11 mouse cellular contexts compared by ENCODE assay signal in the genomic region with DNA sequence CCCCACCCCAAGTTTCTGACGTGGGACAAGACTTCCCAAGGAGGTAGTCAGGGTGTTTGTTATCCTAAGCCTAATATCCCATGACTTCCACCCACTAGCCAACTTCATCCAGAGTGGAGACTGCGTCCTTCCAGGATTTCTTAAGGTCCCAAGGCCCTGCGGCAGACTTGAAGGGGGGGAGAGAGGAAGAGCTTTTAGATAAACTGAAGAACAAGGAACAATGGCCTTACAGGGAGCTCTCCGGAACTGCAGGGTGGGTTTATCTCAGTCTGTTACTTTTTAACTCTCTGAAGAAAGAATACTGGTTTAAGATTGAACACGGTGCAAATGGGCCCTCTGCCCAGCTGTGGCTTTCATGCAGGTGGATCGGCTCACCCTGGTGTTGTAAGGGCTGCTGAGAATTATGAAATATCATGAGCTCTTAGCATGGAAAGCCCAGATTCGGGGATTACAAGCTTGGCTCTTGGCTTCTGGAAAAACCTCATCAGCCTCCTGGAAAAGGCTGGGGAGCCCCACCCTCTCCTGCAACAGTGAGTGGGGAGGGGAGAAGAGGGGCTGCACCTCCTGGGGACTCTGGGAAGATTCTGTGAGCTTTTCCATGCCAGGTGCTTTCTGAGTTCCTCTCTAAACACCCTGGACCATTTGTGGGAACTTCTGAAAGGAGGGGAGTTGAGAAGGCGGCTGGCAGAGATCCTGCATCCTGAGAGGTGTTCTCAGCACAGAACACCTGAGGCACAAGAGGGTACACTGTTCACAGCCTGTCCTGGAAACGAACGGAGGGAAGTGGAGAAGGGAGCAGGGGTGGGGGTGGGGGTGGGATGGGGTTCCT. TPM values are rescaled to one million over a fixed set of nuclear protein-coding genes. Genes with fewer than 3 reads are reported as not detected.
DNase-seq lines count a peak whose midpoint lies in the region; ATAC-seq and TF ChIP-seq lines count a peak whose summit lies in the region.
"Had no signal": no experiment of that assay in that cellular context is flagged by ENCODE, and none has a peak within 500 bp of the region (broad histone marks: within the 10 kb centered on the region; RNA-seq: fewer than 3 reads in every experiment).

No protein-coding gene starts in this region.

- DNase-seq in kidney, adult 2 months: peak; percentile 68
- no peak for DNase-seq in kidney, postnatal 4 days
- peak; percentile 84 for DNase-seq in gonadal fat pad, adult 2 months (ENCODE audit: low read depth)
- DNase-seq in lung, postnatal 0 days (ENCODE audit: low spot score): peak; percentile 84
- no peak for DNase-seq in layer of hippocampus, postnatal 36 days
- DNase-seq in layer of hippocampus, adult 18-20 months (ENCODE audit: low spot score in 2 of 2): no peak
- no peak for DNase-seq in c-Kit-positive CD71-positive TER-119-positive erythroid progenitor cells, embryonic 14.5 days (ENCODE audit: low spot score)

- H3K9me3 ChIP-seq in intestine, postnatal 0 days (ENCODE audit: control insufficient read depth): no peaks in the 10 kb centered on the region
- no peaks in the 10 kb centered on the region for H3K9me3 ChIP-seq in lung, postnatal 0 days (ENCODE audit: low read length)
- H3K9me3 ChIP-seq: megakaryocyte, embryonic 14.5 days had no signal

- peak overlapping the region; percentile 12 for H3K4me3 ChIP-seq in kidney, adult 2 months (ENCODE audit: insufficient read depth, low read depth, low read length)
- peak overlapping the region; percentile 23; the same call in 1 of the 2 replicates for H3K4me3 ChIP-seq in intestine, postnatal 0 days (ENCODE audit: low read depth, low read length)
- peak overlapping the region; percentile 49; the same call in 1 of the 2 replicates for H3K4me3 ChIP-seq in lung, postnatal 0 days (ENCODE audit: low read depth, low read length)
- H3K4me3 ChIP-seq: megakaryocyte, embryonic 14.5 days had no signal

- TF ChIP-seq POLR2A in kidney, adult 2 months (IDR thresholded peaks at IDR 0.05; ENCODE audit: low read depth, low read length): no peak

- H3K27ac ChIP-seq in kidney, adult 2 months (ENCODE audit: insufficient read depth, low read depth, low read length): no peak overlapping the region
- peak overlapping the region; percentile 50; the same call in 1 of the 2 replicates for H3K27ac ChIP-seq in intestine, postnatal 0 days (ENCODE audit: low read depth, low read length)
- peak overlapping the region; percentile 90 for H3K27ac ChIP-seq in lung, postnatal 0 days (ENCODE audit: low read length)

- H3K4me2 ChIP-seq in intestine, postnatal 0 days (replicated peaks; ENCODE audit: low read depth): peak overlapping the region; percentile 74
- H3K4me2 ChIP-seq in lung, postnatal 0 days (replicated peaks; ENCODE audit: low read depth, low read length): peak overlapping the region; percentile 73

- TF ChIP-seq CTCF in kidney, adult 2 months (conservative IDR thresholded peaks at IDR 0.05; ENCODE audit: insufficient read depth, insufficient read length, low read depth, low read length): no peak
- TF ChIP-seq CTCF in intestine, postnatal 0 days (IDR thresholded peaks at IDR 0.05; ENCODE audit: low read depth): no peak
- TF ChIP-seq CTCF in lung, postnatal 0 days (IDR thresholded peaks at IDR 0.05): no peak

- H3K9ac ChIP-seq in intestine, postnatal 0 days (ENCODE audit: low read depth, low read length): peak overlapping the region; percentile 17; the same call in 1 of the 2 replicates
- no peak overlapping the region; the same call in 1 of the 2 replicates for H3K9ac ChIP-seq in lung, postnatal 0 days (replicated peaks; ENCODE audit: low read depth)

- no peaks in the 10 kb centered on the region for H3K27me3 ChIP-seq in kidney, adult 2 months (replicated peaks; ENCODE audit: control insufficient read depth, insufficient read depth, low read length)
- H3K27me3 ChIP-seq in intestine, postnatal 0 days (replicated peaks; ENCODE audit: control insufficient read depth, insufficient read depth, low read length): no peaks in the 10 kb centered on the region
- H3K27me3 ChIP-seq in lung, postnatal 0 days (replicated peaks; ENCODE audit: insufficient read depth, low read length): no peaks in the 10 kb centered on the region

- 43% methylated on average over 10 of the region's 10 CpGs for WGBS in kidney, adult 2 months
- WGBS in intestine, postnatal 0 days: 28% methylated on average over 10 of the region's 10 CpGs
- WGBS in lung, postnatal 0 days: 25% methylated on average over 10 of the region's 10 CpGs

- peaks cover 13% of the 10 kb centered on the region; the same call in 1 of the 2 replicates for H3K4me1 ChIP-seq in kidney, adult 2 months (ENCODE audit: control insufficient read depth, insufficient read depth, low read length)
- peaks cover 10% of the 10 kb centered on the region for H3K4me1 ChIP-seq in intestine, postnatal 0 days (replicated peaks; ENCODE audit: control insufficient read depth, insufficient read depth, low read length)
- H3K4me1 ChIP-seq in lung, postnatal 0 days (ENCODE audit: insufficient read depth, low read depth, low read length): peaks cover 23% of the 10 kb centered on the region

- ATAC-seq in intestine, postnatal 0 days: peak; percentile 36
- peak; percentile 12; the same call in 1 of the 2 replicates for ATAC-seq in lung, postnatal 0 days

- H3K36me3 ChIP-seq in kidney, adult 2 months (ENCODE audit: control insufficient read depth, insufficient read depth, low read length): no peaks in the 10 kb centered on the region; the same call in 1 of the 2 replicates
- H3K36me3 ChIP-seq in intestine, postnatal 0 days (ENCODE audit: control insufficient read depth, insufficient read depth): peaks cover 38% of the 10 kb centered on the region
- H3K36me3 ChIP-seq in lung, postnatal 0 days (ENCODE audit: insufficient read depth, low read length): peaks cover 20% of the 10 kb centered on the region

- peak; percentile 53; the same call in 1 of the 2 replicates for TF ChIP-seq EP300 in lung, postnatal 0 days (IDR thresholded peaks at IDR 0.05)

RNA-seq across cellular contexts. Expression of gene Kcne1, which starts 38.7 kb away (rescaled TPM):
- polyA plus RNA-seq in kidney, adult 2 months (2012; rRNA removed): 34.3 and 37.4 TPM in 2 replicates
- 0.03 and 0.24 TPM in 2 replicates for polyA plus RNA-seq in gonadal fat pad, adult 2 months (2012; rRNA removed)
- not detected in 2 replicates for polyA plus RNA-seq in intestine, postnatal 0 days (2015; fragmentation: Nextera tagmentation; extraction: Ambion mirVana)
- 0.14 TPM in 1 of 2 replicates, not detected in the other for polyA plus RNA-seq in lung, postnatal 0 days (2015; fragmentation: Nextera tagmentation; extraction: Ambion mirVana)
- total RNA-seq in layer of hippocampus, postnatal 36 days (2021): not detected
- total RNA-seq in layer of hippocampus, adult 18-20 months (2021): not detected
- total RNA-seq: ES-E14 had no signal
- polyA plus RNA-seq: large intestine, adult 2 months had no signal

Comparison
In these comparisons a context has a peak if more than half of its experiments do, and no peak if none do; other contexts are left out.
1. DNase-seq: peak in kidney, adult 2 months (single experiment), gonadal fat pad, adult 2 months (single experiment) and lung, postnatal 0 days (single experiment); none in kidney, postnatal 4 days (0 of 2), layer of hippocampus, postnatal 36 days (0 of 2), layer of hippocampus, adult 18-20 months (0 of 2) and c-Kit-positive CD71-positive TER-119-positive erythroid progenitor cells, embryonic 14.5 days (single experiment).
2. RNA of gene Kcne1, which starts 38.7 kb away (polyA plus RNA-seq): 34.3 to 37.4 TPM in kidney, adult 2 months; 0.14 TPM in lung, postnatal 0 days, 0.03 to 0.24 TPM in gonadal fat pad, adult 2 months and not detected in intestine, postnatal 0 days; every median in the first group is over 10 times any median in the second.
3. Peak in every context shown above with its lines, with median percentiles within 50 percentile points of each other: H3K4me3 ChIP-seq.